Mouse (Mus musculus) forebrain, embryonic 15.5 days (tissue): ENCODE data around the gene Prdx3. TPM values are rescaled to one million over a fixed set of nuclear protein-coding genes. Genes with fewer than 3 reads are reported as not detected.
"Not testable (repeated sequence)": the region's sequence is repeated elsewhere in the genome, so short reads cannot be mapped to it uniquely, and the experiment has no call there.

Source experiments
- ATAC-seq: fragments of 200-750 bp; cut with Nextera tagmentation; replicated peaks from 2 replicates; pipeline ENCODE4 v1.8.0; 2017; ENCODE audit warnings: mild to moderate bottlenecking, moderate TSS enrichment, moderate library complexity
- H3K27ac ChIP-seq: fragments of 300-500 bp; sonication (generic); replicated peaks from 2 replicates; pipeline ENCODE4 v1.5.1; 2015; ENCODE audit warnings: mild to moderate bottlenecking, inconsistent platforms
- H3K27me3 ChIP-seq: fragments of 300-500 bp; sonication (generic); 2 replicates; pipeline ENCODE4 v1.6.1; 2015; ENCODE audit warnings: inconsistent platforms
- H3K36me3 ChIP-seq: fragments of 300-500 bp; sonication (generic); 2 replicates; pipeline ENCODE4 v1.6.1; 2015; ENCODE audit warnings: mild to moderate bottlenecking, inconsistent platforms
- H3K4me1 ChIP-seq: fragments of 300-500 bp; sonication (generic); 2 replicates; pipeline ENCODE4 v1.6.1; 2015; ENCODE audit warnings: inconsistent platforms
- H3K4me2 ChIP-seq: fragments of 300-500 bp; sonication (generic); replicated peaks from 2 replicates; pipeline ENCODE4 v1.6.1; 2015; ENCODE audit warnings: mild to moderate bottlenecking, inconsistent platforms
- H3K4me3 ChIP-seq: fragments of 300-500 bp; sonication (generic); 2 replicates; pipeline ENCODE4 v1.5.1; 2015; ENCODE audit warnings: mild to moderate bottlenecking, inconsistent platforms
- H3K9ac ChIP-seq: fragments of 300-500 bp; sonication (generic); replicated peaks from 2 replicates; pipeline ENCODE4 v1.6.1; 2015; ENCODE audit warnings: mild to moderate bottlenecking, inconsistent platforms
- H3K9me3 ChIP-seq: fragments of 300-500 bp; sonication (generic); 2 replicates; pipeline ENCODE4 v1.6.1; 2016; ENCODE audit warnings: inconsistent platforms
- WGBS: fragments of 180-500 bp; shearing (Covaris S2); methylation state at CpG from one replicate; pipeline ENCODE4 v1.1.7; 2015; ENCODE audit warnings: mixed read lengths; 5-methylcytosine and 5-hydroxymethylcytosine counted together
- polyA plus RNA-seq: library from polyadenylated mRNA; unstranded; fragments of >200 nt; fragmentation: Nextera tagmentation; extraction: Ambion mirVana; gene quantifications from 2 replicates; pipeline ENCODE4 v1.2.1, GENCODE M21; 2015

The Prdx3 gene
- polyA plus RNA-seq, 1 experiment from 2014 or later: 72.9 TPM

- peak; percentile 75 for ATAC-seq
- peak overlapping the region; percentile 74 for H3K9ac ChIP-seq
- no peaks in the 10 kb centered on the region for H3K27me3 ChIP-seq
- under 1% methylated on average over 39 of the region's 41 CpGs for WGBS
- peak overlapping the region; percentile 98 for H3K27ac ChIP-seq
- H3K36me3 ChIP-seq: no peaks in the 10 kb centered on the region
- H3K4me2 ChIP-seq: peak overlapping the region; percentile 64
- peak overlapping the region; percentile 93 for H3K4me3 ChIP-seq
- no peaks in the 10 kb centered on the region for H3K9me3 ChIP-seq
- peaks cover 27% of the 10 kb centered on the region for H3K4me1 ChIP-seq
Observed at GRCm38 (mm10) chr19:60890391-60891122, 16.2 kb upstream of the Prdx3 start.

GRCm38 (mm10) chr19:60889714-60890315 is 15.5 kb upstream of the Prdx3 start, which contains the start of gene Grk5:
Gene Grk5 (plus strand): TSS chr19:60889749.
- Histone ChIP-seq H3K4me3 (peak within 1 kb of the TSS; percentile 93), H3K36me3 (no peaks in the 10 kb centered on the region), H3K27ac (peak within 1 kb of the TSS; percentile 98), H3K9me3 (no peaks in the 10 kb centered on the region), H3K4me1 (peaks cover 23% of the 10 kb centered on the region), H3K27me3 (no peaks in the 10 kb centered on the region), H3K4me2 (peak within 1 kb of the TSS; percentile 64), H3K9ac (peak within 1 kb of the TSS; percentile 78)
- ATAC-seq: peak; percentile 99
- WGBS: under 1% methylated on average over 55 of the region's 55 CpGs

GRCm38 (mm10) chr19:60889101-60889713 is 14.9 kb upstream of the Prdx3 start:
- peak overlapping the region; percentile 98 for H3K27ac ChIP-seq
- no peaks in the 10 kb centered on the region for H3K9me3 ChIP-seq
- H3K4me2 ChIP-seq: peak overlapping the region; percentile 51
- 3% methylated on average over 17 of the region's 17 CpGs for WGBS
- H3K36me3 ChIP-seq: no peaks in the 10 kb centered on the region
- H3K4me1 ChIP-seq: peaks cover 23% of the 10 kb centered on the region
- H3K9ac ChIP-seq: peak overlapping the region; percentile 78
- peak overlapping the region; percentile 93 for H3K4me3 ChIP-seq
- H3K27me3 ChIP-seq: no peaks in the 10 kb centered on the region
- no peak for ATAC-seq

- no peak for ATAC-seq
- Histone ChIP-seq H3K27ac (no peak overlapping the region), H3K9ac (no peak overlapping the region), H3K4me2 (no peak overlapping the region), H3K36me3 (no peaks in the 10 kb centered on the region), H3K4me3 (no peak overlapping the region), H3K27me3 (no peaks in the 10 kb centered on the region), H3K9me3 (no peaks in the 10 kb centered on the region), H3K4me1 (peaks cover 22% of the 10 kb centered on the region)
- WGBS: 90% methylated on average over 2 of the region's 2 CpGs
Observed at GRCm38 (mm10) chr19:60887637-60888036, 13.3 kb upstream of the Prdx3 start.

- H3K9ac ChIP-seq: no peak overlapping the region
- H3K9me3 ChIP-seq: no peaks in the 10 kb centered on the region
- no peak for ATAC-seq
- no peaks in the 10 kb centered on the region for H3K36me3 ChIP-seq
- no peak overlapping the region for H3K27ac ChIP-seq
- no peak overlapping the region for H3K4me2 ChIP-seq
- no peak overlapping the region for H3K4me3 ChIP-seq
- 8% methylated on average over 3 of the region's 3 CpGs for WGBS
- no peaks in the 10 kb centered on the region for H3K4me1 ChIP-seq
- no peaks in the 10 kb centered on the region for H3K27me3 ChIP-seq
Observed at GRCm38 (mm10) chr19:60883129-60883528, 8.8 kb upstream of the Prdx3 start.

GRCm38 (mm10) chr19:60873501-60873900 is 855 bp downstream of the Prdx3 start:
- H3K4me2 ChIP-seq: peak overlapping the region; percentile 59
- ATAC-seq: no peak
- H3K9ac ChIP-seq: no peak overlapping the region
- peaks cover 8% of the 10 kb centered on the region; the same call in 1 of the 2 replicates for H3K4me1 ChIP-seq
- H3K4me3 ChIP-seq: peak overlapping the region; percentile 61
- H3K9me3 ChIP-seq: no peaks in the 10 kb centered on the region
- H3K36me3 ChIP-seq: peaks cover 8% of the 10 kb centered on the region; the same call in 1 of the 2 replicates
- 34% methylated on average over 4 of the region's 4 CpGs for WGBS
- H3K27ac ChIP-seq: peak overlapping the region; percentile 69; the same call in 1 of the 2 replicates
- H3K27me3 ChIP-seq: no peaks in the 10 kb centered on the region

- H3K36me3 ChIP-seq: peaks cover 10% of the 10 kb centered on the region; the same call in 1 of the 2 replicates
- ATAC-seq: no peak
- no peak overlapping the region for H3K4me2 ChIP-seq
- 58% methylated on average over 1 of the region's 1 CpGs for WGBS
- no peak overlapping the region for H3K9ac ChIP-seq
- no peaks in the 10 kb centered on the region for H3K9me3 ChIP-seq
- no peak overlapping the region for H3K27ac ChIP-seq
- H3K4me1 ChIP-seq: peaks cover 8% of the 10 kb centered on the region; the same call in 1 of the 2 replicates
- no peaks in the 10 kb centered on the region for H3K27me3 ChIP-seq
- H3K4me3 ChIP-seq: no peak overlapping the region
Observed at GRCm38 (mm10) chr19:60872272-60872671, 2.1 kb downstream of the Prdx3 start.

GRCm38 (mm10) chr19:60871366-60871765 is 3.0 kb downstream of the Prdx3 start:
- H3K4me3 ChIP-seq: no peak overlapping the region
- H3K27me3 ChIP-seq: no peaks in the 10 kb centered on the region
- H3K4me1 ChIP-seq: peaks cover 8% of the 10 kb centered on the region; the same call in 1 of the 2 replicates
- H3K9me3 ChIP-seq: no peaks in the 10 kb centered on the region
- 94% methylated on average over 5 of the region's 5 CpGs for WGBS
- H3K36me3 ChIP-seq: peaks cover 10% of the 10 kb centered on the region; the same call in 1 of the 2 replicates
- H3K9ac ChIP-seq: no peak overlapping the region
- H3K27ac ChIP-seq: no peak overlapping the region
- H3K4me2 ChIP-seq: no peak overlapping the region
- ATAC-seq: no peak

GRCm38 (mm10) chr19:60870489-60870888 is 3.9 kb downstream of the Prdx3 start:
- no peak for ATAC-seq
- peaks cover 10% of the 10 kb centered on the region; the same call in 1 of the 2 replicates for H3K36me3 ChIP-seq

GRCm38 (mm10) chr19:60866169-60866568 is 8.2 kb downstream of the Prdx3 start:
- not testable (repeated sequence) for H3K9ac ChIP-seq, H3K27ac ChIP-seq, H3K4me3 ChIP-seq, H3K4me1 ChIP-seq, H3K4me2 ChIP-seq, H3K9me3 ChIP-seq, H3K27me3 ChIP-seq, ATAC-seq
- peaks cover 18% of the 10 kb centered on the region; the same call in 1 of the 2 replicates for H3K36me3 ChIP-seq
- 93% methylated on average over 4 of the region's 4 CpGs for WGBS

More at GRCm38 (mm10) chr19:60870489-60870888, 3.9 kb downstream of the Prdx3 start:
- Histone ChIP-seq H3K27ac (no peak overlapping the region), H3K9me3 (no peaks in the 10 kb centered on the region), H3K9ac (no peak overlapping the region), H3K4me3 (no peak overlapping the region), H3K27me3 (no peaks in the 10 kb centered on the region), H3K4me1 (peaks cover 8% of the 10 kb centered on the region; the same call in 1 of the 2 replicates), H3K4me2 (no peak overlapping the region)
- 89% methylated on average over 1 of the region's 1 CpGs for WGBS

- H3K9me3 ChIP-seq: no peaks in the 10 kb centered on the region
- peak within 1 kb of the TSS; percentile 51 for H3K4me2 ChIP-seq
- ATAC-seq: peak; percentile 100
- WGBS: 3% methylated on average over 30 of the region's 30 CpGs
- no peaks in the 10 kb centered on the region for H3K27me3 ChIP-seq
- peak within 1 kb of the TSS; percentile 61 for H3K9ac ChIP-seq
- H3K4me1 ChIP-seq: peaks cover 10% of the 10 kb centered on the region
- peak within 1 kb of the TSS; percentile 53 for H3K4me3 ChIP-seq
- H3K36me3 ChIP-seq: peaks cover 8% of the 10 kb centered on the region; the same call in 1 of the 2 replicates
- peak within 1 kb of the TSS; percentile 55 for H3K27ac ChIP-seq
Observed at GRCm38 (mm10) chr19:60860868-60861700, 13.3 kb downstream of the Prdx3 start, which contains the start of gene Sfxn4. Gene Sfxn4 (minus strand): TSS chr19:60861479.
